Mouse (Mus musculus) heart, adult 9 months (tissue): ENCODE data around the gene Ankrd27.

ENCODE experiments used
- DNase-seq, 2 experiments: peaks; one replicate each; pipeline ENCODE4 v3.0.0; 2022; ENCODE audit warnings: low spot score in 2 of 2

Gene Ankrd27

GRCm38 (mm10) chr7:35640072-35640471, 54.0 kb downstream of the Ankrd27 start:
- no peak for DNase-seq

- no peak for DNase-seq
These were observed 60.5 kb downstream of the Ankrd27 start for GRCm38 (mm10) chr7:35646317-35647081.

GRCm38 (mm10) chr7:35647101-35647698, 61.2 kb downstream of the Ankrd27 start, which contains the start of gene Pdcd5:
TSS of gene Pdcd5 (minus strand) at chr7:35647521.
- DNase-seq: peak; percentile 96

DNA sequence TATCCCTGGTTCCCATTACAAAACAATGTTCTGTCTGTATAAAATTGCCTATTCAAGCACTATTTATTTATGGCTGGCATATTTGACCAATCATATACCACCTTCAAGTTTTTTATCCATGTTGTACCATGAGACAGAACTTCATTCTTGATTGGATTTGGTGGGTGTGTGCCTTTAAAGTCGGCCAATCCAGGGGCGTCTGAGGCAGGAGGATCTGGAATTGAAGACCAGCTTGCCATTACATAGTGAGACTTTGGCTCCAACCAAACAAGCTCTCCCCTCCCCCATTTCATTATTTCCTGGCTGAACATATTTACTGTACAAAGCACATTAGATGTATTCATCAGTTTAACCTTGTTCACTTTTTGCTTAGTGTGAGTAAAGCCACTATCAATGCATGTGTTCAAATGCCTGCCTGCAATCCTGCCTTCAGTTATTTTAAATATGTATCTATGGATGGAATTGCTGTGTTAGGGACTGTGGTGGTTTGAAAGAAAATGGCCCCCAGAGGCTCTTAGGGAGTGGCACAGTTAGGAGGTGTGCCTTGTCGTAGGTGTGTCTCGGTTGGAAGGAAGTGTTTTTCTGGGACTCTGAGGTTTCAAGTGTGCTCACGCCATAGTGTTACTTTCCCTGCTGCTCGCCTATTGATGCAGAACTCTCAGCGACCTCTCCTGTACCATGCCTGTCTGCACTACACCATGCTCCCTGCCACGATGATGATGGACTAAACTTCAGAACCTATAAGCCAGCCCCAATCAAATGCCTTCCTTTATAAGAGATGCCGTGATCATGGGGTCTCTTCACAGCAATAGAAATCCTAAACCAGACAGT, 62.4 kb downstream of the Ankrd27 start:
- no peak for DNase-seq

- DNase-seq: peak in 1 of 2 experiments; percentile 17
These were observed 63.0 kb downstream of the Ankrd27 start for GRCm38 (mm10) chr7:35649071-35649470.

DNA sequence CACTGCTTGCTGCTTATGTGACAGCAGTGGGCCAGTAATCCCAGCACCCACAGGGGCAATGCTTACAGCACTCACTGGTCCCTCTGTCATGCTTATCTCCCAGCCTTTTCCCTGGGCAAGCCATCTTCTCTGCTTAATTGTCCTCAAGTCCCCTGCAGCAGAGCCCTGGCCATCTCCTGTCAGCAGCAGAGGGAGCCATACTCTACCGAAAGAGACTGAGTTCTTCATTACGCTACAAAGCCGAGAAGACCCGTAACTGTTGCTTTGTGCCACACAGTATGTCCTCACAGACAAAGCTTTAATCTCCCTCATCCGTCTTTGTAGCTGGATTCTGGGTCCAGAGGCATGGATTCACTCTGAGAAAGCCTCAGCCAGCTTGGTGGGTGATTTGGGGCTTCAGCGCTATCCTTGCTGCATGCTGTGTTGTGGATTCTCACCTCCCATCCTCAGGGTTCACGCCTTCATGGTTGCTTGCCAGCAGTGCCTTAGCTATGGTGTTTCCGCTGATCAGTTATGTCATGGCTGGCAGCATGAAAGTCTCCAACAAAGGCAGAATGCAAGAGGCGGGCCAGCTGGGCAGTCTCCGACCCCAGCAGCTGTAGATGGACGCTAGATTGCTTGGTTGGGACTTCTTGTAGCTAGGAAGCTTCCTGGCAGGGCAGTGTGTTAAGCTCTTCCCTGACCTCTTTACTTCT, 64.8 kb downstream of the Ankrd27 start:
- DNase-seq: no peak

GRCm38 (mm10) chr7:35651583-35652270, 65.7 kb downstream of the Ankrd27 start:
- no peak for DNase-seq

GRCm38 (mm10) chr7:35657829-35658228, 71.8 kb downstream of the Ankrd27 start:
- no peak for DNase-seq

DNA sequence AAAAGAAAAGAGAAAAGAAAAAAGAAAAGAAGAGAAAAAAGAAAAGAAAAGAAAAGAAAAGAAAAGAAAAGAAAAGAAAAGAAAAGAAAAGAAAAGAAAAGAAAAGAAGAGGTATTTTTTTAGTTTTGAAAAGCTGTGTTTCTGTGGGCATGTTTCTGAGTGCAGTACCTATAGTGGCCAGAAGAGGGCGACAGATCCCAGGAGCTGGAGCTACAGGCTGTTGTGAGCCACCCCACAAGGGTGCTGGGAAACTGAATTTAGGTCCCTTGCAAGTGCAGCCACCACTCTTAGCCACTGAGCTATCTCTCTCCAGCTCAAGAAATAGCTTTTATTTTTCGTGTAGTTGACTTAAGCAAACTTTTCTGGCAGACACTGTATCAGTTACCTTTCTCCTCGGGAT, 73.1 kb downstream of the Ankrd27 start:
- DNase-seq: no peak

DNA sequence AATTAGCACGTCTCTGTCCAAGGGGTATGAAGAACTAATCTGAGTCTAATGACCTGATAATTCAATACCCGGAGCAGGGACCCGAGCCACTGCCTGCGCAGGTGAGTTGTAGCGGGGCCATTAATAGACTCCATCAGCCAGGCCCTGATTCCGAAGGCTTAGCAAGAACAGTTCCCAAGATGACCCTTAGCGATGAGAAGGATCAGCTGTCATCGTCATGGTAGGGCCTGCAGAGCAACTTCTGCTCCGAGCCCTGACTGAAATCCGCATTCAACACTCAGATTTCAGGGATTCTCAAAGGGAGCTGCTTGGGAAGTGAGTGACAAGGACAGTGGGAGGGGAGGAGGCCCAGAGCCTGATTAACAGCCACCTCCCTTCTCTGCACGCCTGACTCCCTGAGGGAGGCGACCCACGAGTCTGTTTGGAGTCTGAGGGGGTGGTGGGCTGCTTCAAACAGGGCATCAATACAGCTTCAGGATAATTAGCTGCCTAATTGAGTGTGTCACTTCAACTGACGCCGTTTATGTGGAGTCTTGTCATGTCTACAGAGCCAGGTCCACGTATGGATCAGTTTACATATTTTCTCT, 77.8 kb downstream of the Ankrd27 start:
- DNase-seq: no peak

- no peak for DNase-seq
These were observed 82.3 kb downstream of the Ankrd27 start for GRCm38 (mm10) chr7:35668066-35669041.

DNA sequence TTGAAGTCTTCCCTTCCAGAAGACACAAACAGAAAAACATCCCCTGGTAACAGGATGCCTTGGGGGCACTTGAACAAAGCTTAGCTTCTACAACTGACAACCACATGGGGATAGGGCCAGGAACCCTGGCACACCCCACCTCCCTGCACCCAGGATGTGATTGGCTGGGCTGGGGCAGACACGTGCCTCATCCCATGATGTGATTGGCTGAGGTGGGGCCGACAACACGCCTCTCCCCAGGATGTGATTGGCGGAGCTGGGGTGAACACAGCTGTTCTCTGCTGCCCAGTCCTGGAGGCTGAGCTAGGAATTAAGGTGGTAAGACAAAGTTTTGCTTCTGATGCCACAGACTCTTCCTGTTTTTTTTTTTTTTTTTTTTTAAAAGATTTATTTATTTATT, 92.9 kb downstream of the Ankrd27 start:
- DNase-seq: no peak

- DNase-seq: no peak
These were observed 95.5 kb downstream of the Ankrd27 start for GRCm38 (mm10) chr7:35681559-35681958.

GRCm38 (mm10) chr7:35683409-35684122, 97.5 kb downstream of the Ankrd27 start:
- no peak for DNase-seq

DNA sequence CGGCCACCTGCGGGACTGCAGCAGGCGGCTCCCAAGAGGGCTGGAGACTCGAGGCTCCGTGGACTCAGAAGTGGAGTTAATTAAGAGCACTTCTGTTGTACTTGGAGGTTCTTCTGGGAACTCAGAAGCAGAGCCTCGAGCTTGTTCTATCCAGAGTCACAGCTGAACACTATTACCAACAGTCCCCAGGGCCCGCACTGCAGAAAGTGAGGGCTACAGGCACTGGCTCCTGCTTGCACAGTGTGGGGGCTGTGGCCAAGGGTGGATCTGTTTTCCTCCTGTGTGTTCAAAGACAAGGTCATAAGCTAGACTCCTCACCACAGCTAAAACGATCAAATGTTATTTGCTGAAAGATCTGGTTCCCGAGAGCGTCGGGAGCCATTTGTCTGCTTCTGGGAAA, 100.2 kb downstream of the Ankrd27 start:
- no peak for DNase-seq

DNA sequence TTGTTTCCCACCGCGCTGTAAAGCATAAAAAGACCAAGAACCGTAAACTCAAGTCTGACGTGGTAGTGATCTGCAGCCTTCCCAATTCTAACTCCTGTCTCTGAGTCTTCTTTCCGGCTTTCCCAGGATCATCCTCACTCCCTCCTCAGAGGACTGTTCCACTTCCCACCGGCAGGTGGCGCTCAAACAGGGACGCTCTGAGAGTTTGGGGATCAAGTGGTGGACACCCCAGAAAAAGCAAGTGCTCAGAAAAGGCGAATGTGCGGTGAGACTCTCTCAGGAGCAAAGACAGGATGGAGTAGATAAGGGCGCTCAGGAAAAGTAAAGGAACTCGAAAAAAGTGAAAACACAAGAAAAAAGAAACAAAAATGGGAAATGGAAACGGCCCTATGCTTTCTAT, 100.7 kb downstream of the Ankrd27 start:
- peak; percentile 16 to 28 for DNase-seq

GRCm38 (mm10) chr7:35687229-35687628, 101.2 kb downstream of the Ankrd27 start:
- DNase-seq: peak; percentile 10 to 58

- no peak for DNase-seq
These were observed 102.2 kb downstream of the Ankrd27 start for GRCm38 (mm10) chr7:35688276-35688675.
